ENCODE assay signal across 11 mouse cellular contexts in genomic region chr4:11884818-11885217, GRCm38 (mm10).
DNase-seq lines count a peak whose midpoint lies in the region; ATAC-seq and TF ChIP-seq lines count a peak whose summit lies in the region.
"Had no signal": no experiment of that assay in that cellular context is flagged by ENCODE, and none has a peak within 500 bp of the region (broad histone marks: within the 10 kb centered on the region; RNA-seq: fewer than 3 reads in every experiment).

No protein-coding gene starts in this region.

- peaks cover 14% of the 10 kb centered on the region for H3K4me1 ChIP-seq in forebrain, embryonic 10.5 days
- H3K4me1 ChIP-seq in forebrain, embryonic 13.5 days, result peaks cover 7% of the 10 kb centered on the region
- H3K4me1 ChIP-seq in heart, embryonic 12.5 days (replicated peaks), result peaks cover 35% of the 10 kb centered on the region
- peaks cover 10% of the 10 kb centered on the region for H3K4me1 ChIP-seq in limb, embryonic 14.5 days (ENCODE audit: control insufficient read depth, insufficient read depth, low read length)

- no peak overlapping the region for H3K9ac ChIP-seq in forebrain, embryonic 13.5 days
- H3K9ac ChIP-seq in heart, embryonic 12.5 days, result no peak overlapping the region
- H3K9ac ChIP-seq in limb, embryonic 14.5 days (ENCODE audit: low read depth, low read length, severe bottlenecking), result no peak overlapping the region

- no peaks in the 10 kb centered on the region for H3K27me3 ChIP-seq in forebrain, embryonic 10.5 days (ENCODE audit: poor library complexity, severe bottlenecking)
- H3K27me3 ChIP-seq in forebrain, embryonic 13.5 days, result no peaks in the 10 kb centered on the region
- no peaks in the 10 kb centered on the region for H3K27me3 ChIP-seq in heart, embryonic 12.5 days (replicated peaks)
- H3K27me3 ChIP-seq in limb, embryonic 14.5 days (ENCODE audit: control insufficient read depth, insufficient read depth, low read length), result no peaks in the 10 kb centered on the region

- DNase-seq in forebrain, embryonic 10.5 days (ENCODE audit: extremely low spot score, low spot score), result no peak
- peak; percentile 38 for DNase-seq in limb, embryonic 14.5 days (ENCODE audit: low spot score)
- DNase-seq in layer of hippocampus, adult 11-12 months (ENCODE audit: low spot score), result no peak
- DNase-seq in left cerebral cortex, postnatal 36 days (ENCODE audit: low spot score in 2 of 2), result no peak
- DNase-seq in cerebellum, adult 8-10 months, result no peak
- DNase-seq: cerebellum, postnatal 25 days; gastrocnemius, postnatal 10 days had no signal

- no peak overlapping the region for H3K4me3 ChIP-seq in forebrain, embryonic 10.5 days
- H3K4me3 ChIP-seq in forebrain, embryonic 13.5 days, result no peak overlapping the region
- no peak overlapping the region for H3K4me3 ChIP-seq in heart, embryonic 12.5 days
- H3K4me3 ChIP-seq in limb, embryonic 14.5 days (replicated peaks; ENCODE audit: low read length), result no peak overlapping the region

- 71% methylated on average over 7 of the region's 7 CpGs for WGBS in forebrain, embryonic 10.5 days
- WGBS in forebrain, embryonic 13.5 days, result 64% methylated on average over 7 of the region's 7 CpGs
- 22% methylated on average over 7 of the region's 7 CpGs for WGBS in heart, embryonic 12.5 days
- WGBS in limb, embryonic 14.5 days, result 24% methylated on average over 7 of the region's 7 CpGs

- intact Hi-C loops in left cerebral cortex, postnatal 36 days (cut with DNase I), result no loop called here

- peak overlapping the region; percentile 56; the same call in 1 of the 2 replicates for H3K27ac ChIP-seq in forebrain, embryonic 10.5 days
- H3K27ac ChIP-seq in forebrain, embryonic 13.5 days, result no peak overlapping the region
- H3K27ac ChIP-seq in heart, embryonic 12.5 days (ENCODE audit: poor library complexity, severe bottlenecking), result peak overlapping the region; percentile 81
- no peak overlapping the region for H3K27ac ChIP-seq in limb, embryonic 14.5 days (replicated peaks; ENCODE audit: low read depth, low read length)

- no peak overlapping the region for H3K4me2 ChIP-seq in forebrain, embryonic 13.5 days
- H3K4me2 ChIP-seq in heart, embryonic 12.5 days, result peak overlapping the region; percentile 19
- H3K4me2 ChIP-seq in limb, embryonic 14.5 days (replicated peaks; ENCODE audit: low read depth, low read length, severe bottlenecking), result no peak overlapping the region

- no peaks in the 10 kb centered on the region for H3K36me3 ChIP-seq in forebrain, embryonic 10.5 days (replicated peaks)
- no peaks in the 10 kb centered on the region for H3K36me3 ChIP-seq in forebrain, embryonic 13.5 days (ENCODE audit: poor library complexity, severe bottlenecking)
- no peaks in the 10 kb centered on the region for H3K36me3 ChIP-seq in heart, embryonic 12.5 days
- no peaks in the 10 kb centered on the region for H3K36me3 ChIP-seq in limb, embryonic 14.5 days (ENCODE audit: control insufficient read depth, insufficient read depth, low read length)

- H3K9me3 ChIP-seq in forebrain, embryonic 10.5 days, result no peaks in the 10 kb centered on the region
- no peaks in the 10 kb centered on the region for H3K9me3 ChIP-seq in forebrain, embryonic 13.5 days (replicated peaks)
- H3K9me3 ChIP-seq in heart, embryonic 12.5 days (replicated peaks), result no peaks in the 10 kb centered on the region
- H3K9me3 ChIP-seq in limb, embryonic 14.5 days (ENCODE audit: control insufficient read depth, low read length), result no peaks in the 10 kb centered on the region

- ATAC-seq in forebrain, embryonic 13.5 days, result no peak
- peak; percentile 26 for ATAC-seq in CD4-positive, CD25-positive, alpha-beta regulatory T cell, adult 4 months
- peak; percentile 90 for ATAC-seq in heart, embryonic 12.5 days (ENCODE audit: insufficient number of reproducible peaks, low FRiP score)
- ATAC-seq in limb, embryonic 14.5 days (ENCODE audit: low FRiP score, low read depth), result peak; percentile 81
- ATAC-seq: midbrain, embryonic 16.5 days had no signal

- TF ChIP-seq POLR2A in limb, embryonic 14.5 days (IDR thresholded peaks at IDR 0.05; ENCODE audit: borderline replicate concordance, extremely low read depth, insufficient read depth, insufficient read length), result no peak

Comparison
In these comparisons a context has a peak if more than half of its experiments do, and no peak if none do; other contexts are left out.
1. H3K27ac ChIP-seq: peak in forebrain, embryonic 10.5 days (single experiment) and heart, embryonic 12.5 days (single experiment); none in forebrain, embryonic 13.5 days (single experiment) and limb, embryonic 14.5 days (single experiment).